Mouse (Mus musculus): ENCODE measurements at regions not wholly inside any gene's neighbourhood (a gene's known extent, or its start where the extent isn't known, plus 50 kb on each side); places are given as distances from the start of the nearest gene placed in this dataset.
"Not testable (repeated sequence)": the region's sequence is repeated elsewhere in the genome, so short reads cannot be mapped to it uniquely, and the experiment has no call there.

GRCm38 (mm10) chr8:39833251-39833650 is 841.6 kb upstream of the Adam24 start:
- no peak for DNase-seq (ENCODE audit: low spot score in 2 of 2)

- no peak for DNase-seq (ENCODE audit: low spot score in 2 of 2)
Observed at GRCm38 (mm10) chr8:39846854-39847253, 828.0 kb upstream of the Adam24 start.

GRCm38 (mm10) chr8:39862544-39862943 is 812.3 kb upstream of the Adam24 start:
- no peak for DNase-seq (ENCODE audit: low spot score in 2 of 2)

- no peak for DNase-seq (ENCODE audit: low spot score in 2 of 2)
Observed at GRCm38 (mm10) chr8:39902251-39902650, 772.6 kb upstream of the Adam24 start.

- DNase-seq (ENCODE audit: low spot score in 2 of 2) = no peak
Observed at GRCm38 (mm10) chr8:39912926-39913325, 762.0 kb upstream of the Adam24 start.

GRCm38 (mm10) chr8:39921336-39921735 is 753.5 kb upstream of the Adam24 start:
- DNase-seq (ENCODE audit: low spot score in 2 of 2) = no peak

GRCm38 (mm10) chr8:39923741-39924140 is 751.1 kb upstream of the Adam24 start:
- no peak for DNase-seq (ENCODE audit: low spot score in 2 of 2)

- DNase-seq (ENCODE audit: low spot score in 2 of 2) = no peak
Observed at GRCm38 (mm10) chr8:39950178-39950896, 724.5 kb upstream of the Adam24 start.

GRCm38 (mm10) chr8:39954497-39954896 is 720.4 kb upstream of the Adam24 start:
- DNase-seq (ENCODE audit: low spot score in 2 of 2) = no peak

- no peak for DNase-seq (ENCODE audit: low spot score in 2 of 2)
Observed at GRCm38 (mm10) chr8:39954924-39955323, 720.0 kb upstream of the Adam24 start.

- DNase-seq (ENCODE audit: low spot score in 2 of 2) = no peak
Observed at GRCm38 (mm10) chr8:40005207-40005837, 669.6 kb upstream of the Adam24 start.

GRCm38 (mm10) chr8:40019281-40019943 is 655.5 kb upstream of the Adam24 start:
- no peak for DNase-seq (ENCODE audit: low spot score in 2 of 2)

- DNase-seq (ENCODE audit: low spot score in 2 of 2) = no peak
Observed at GRCm38 (mm10) chr8:40064145-40064544, 610.7 kb upstream of the Adam24 start.

GRCm38 (mm10) chr8:40071131-40071530 is 603.7 kb upstream of the Adam24 start:
- no peak for DNase-seq (ENCODE audit: low spot score in 2 of 2)

GRCm38 (mm10) chr8:40080976-40081375 is 593.9 kb upstream of the Adam24 start:
- not testable (repeated sequence) for DNase-seq (ENCODE audit: low spot score in 2 of 2)

GRCm38 (mm10) chr8:40084129-40084528 is 590.7 kb upstream of the Adam24 start:
- DNase-seq (ENCODE audit: low spot score in 2 of 2) = no peak

- DNase-seq (ENCODE audit: low spot score in 2 of 2) = no peak
Observed at GRCm38 (mm10) chr8:40089377-40089776, 585.5 kb upstream of the Adam24 start.

GRCm38 (mm10) chr8:40124402-40124801 is 550.5 kb upstream of the Adam24 start:
- DNase-seq (ENCODE audit: low spot score in 2 of 2) = no peak

GRCm38 (mm10) chr8:40127141-40127540 is 547.7 kb upstream of the Adam24 start:
- no peak for DNase-seq (ENCODE audit: low spot score in 2 of 2)

GRCm38 (mm10) chr8:40132662-40133257 is 542.1 kb upstream of the Adam24 start:
- DNase-seq (ENCODE audit: low spot score in 2 of 2) = no peak

- DNase-seq (ENCODE audit: low spot score in 2 of 2) = peak in 1 of 2 experiments; percentile 5
Observed at GRCm38 (mm10) chr8:40150911-40151797, 523.7 kb upstream of the Adam24 start.

Data from spleen, postnatal 36 days (tissue).